Mouse (Mus musculus) embryonic facial prominence, embryonic 12.5 days (tissue): Measurements from ENCODE around the gene Retreg1. TPM values are rescaled to one million over a fixed set of nuclear protein-coding genes. Genes with fewer than 3 reads are reported as not detected.

Experiments used
- ATAC-seq: fragments of 200-750 bp; cut with Nextera tagmentation; 2 replicates; pipeline ENCODE4 v1.8.0; 2017; ENCODE audit not compliant: insufficient number of reproducible peaks, insufficient read depth, low FRiP score, low TSS enrichment
- H3K27ac ChIP-seq: fragments of 300-500 bp; sonication (generic); 2 replicates; pipeline ENCODE4 v1.5.1; 2016; ENCODE audit warnings: mild to moderate bottlenecking
- H3K27me3 ChIP-seq: fragments of 300-500 bp; sonication (generic); 2 replicates; pipeline ENCODE4 v1.6.1; 2016; ENCODE audit warnings: mild to moderate bottlenecking, moderate library complexity
- H3K36me3 ChIP-seq: fragments of 300-500 bp; sonication (generic); 2 replicates; pipeline ENCODE4 v1.6.1; 2016; ENCODE audit warnings: mild to moderate bottlenecking
- H3K4me1 ChIP-seq: fragments of 300-500 bp; sonication (generic); 2 replicates; pipeline ENCODE4 v1.6.1; 2016
- H3K4me2 ChIP-seq: fragments of 300-500 bp; sonication (generic); replicated peaks from 2 replicates; pipeline ENCODE4 v1.6.1; 2016; ENCODE audit warnings: mild to moderate bottlenecking, moderate library complexity
- H3K4me3 ChIP-seq: fragments of 300-500 bp; sonication (generic); 2 replicates; pipeline ENCODE4 v1.5.1; 2016; ENCODE audit warnings: mild to moderate bottlenecking
- H3K9ac ChIP-seq: fragments of 300-500 bp; sonication (generic); 2 replicates; pipeline ENCODE4 v1.6.1; 2016; ENCODE audit warnings: mild to moderate bottlenecking, moderate library complexity
- H3K9me3 ChIP-seq: fragments of 300-500 bp; sonication (generic); 2 replicates; pipeline ENCODE4 v1.6.1; 2016; ENCODE audit warnings: mild to moderate bottlenecking, moderate library complexity
- WGBS: fragments of 180-500 bp; shearing (Covaris S2); methylation state at CpG from one replicate; pipeline ENCODE4 v1.1.7; 2016; 5-methylcytosine and 5-hydroxymethylcytosine counted together
- polyA plus RNA-seq: library from polyadenylated mRNA; unstranded; fragments of >200 nt; fragmentation: Nextera tagmentation; extraction: Ambion mirVana; gene quantifications from 2 replicates; pipeline ENCODE4 v1.2.1, GENCODE M21; 2016

Gene Retreg1
- polyA plus RNA-seq, 1 experiment from 2014 or later: 4.5 TPM

- WGBS: 88% methylated on average over 6 of the region's 6 CpGs
- H3K27me3 ChIP-seq: no peaks in the 10 kb centered on the region
- H3K9ac ChIP-seq: no peak overlapping the region
- no peaks in the 10 kb centered on the region for H3K4me1 ChIP-seq
- no peak overlapping the region for H3K27ac ChIP-seq
- no peak for ATAC-seq
- no peak overlapping the region for H3K4me3 ChIP-seq
- H3K9me3 ChIP-seq: no peaks in the 10 kb centered on the region
- no peak overlapping the region for H3K4me2 ChIP-seq
- no peaks in the 10 kb centered on the region for H3K36me3 ChIP-seq
Measured at GRCm38 (mm10) chr15:25866106-25866505, 23.1 kb downstream of the Retreg1 start.

GRCm38 (mm10) chr15:25869129-25869528 is 26.1 kb downstream of the Retreg1 start:
- 23% methylated on average over 5 of the region's 5 CpGs for WGBS
- H3K9me3 ChIP-seq: no peaks in the 10 kb centered on the region
- H3K27ac ChIP-seq: no peak overlapping the region
- H3K36me3 ChIP-seq: no peaks in the 10 kb centered on the region
- no peaks in the 10 kb centered on the region for H3K27me3 ChIP-seq
- H3K9ac ChIP-seq: no peak overlapping the region
- ATAC-seq: no peak
- no peaks in the 10 kb centered on the region for H3K4me1 ChIP-seq
- H3K4me2 ChIP-seq: no peak overlapping the region
- no peak overlapping the region for H3K4me3 ChIP-seq

- no peak overlapping the region for H3K4me2 ChIP-seq
- H3K4me3 ChIP-seq: no peak overlapping the region
- H3K9ac ChIP-seq: no peak overlapping the region
- 87% methylated on average over 7 of the region's 7 CpGs for WGBS
- H3K27ac ChIP-seq: no peak overlapping the region
- H3K27me3 ChIP-seq: no peaks in the 10 kb centered on the region
- no peaks in the 10 kb centered on the region for H3K36me3 ChIP-seq
- peaks cover 1% of the 10 kb centered on the region; the same call in 1 of the 2 replicates for H3K4me1 ChIP-seq
- ATAC-seq: no peak
- H3K9me3 ChIP-seq: no peaks in the 10 kb centered on the region
Measured at GRCm38 (mm10) chr15:25871470-25871869, 28.5 kb downstream of the Retreg1 start.

- whole genome bisulfite sequencing: 41% methylated on average over 9 of the region's 9 CpGs
- no peak overlapping the region for H3K4me2 ChIP-seq
- H3K36me3 ChIP-seq: no peaks in the 10 kb centered on the region
- no peaks in the 10 kb centered on the region for H3K9me3 ChIP-seq
- H3K4me1 ChIP-seq: peaks cover 6% of the 10 kb centered on the region; the same call in 1 of the 2 replicates
- no peak overlapping the region for H3K9ac ChIP-seq
- no peak overlapping the region for H3K27ac ChIP-seq
- no peak overlapping the region for H3K4me3 ChIP-seq
- no peaks in the 10 kb centered on the region for H3K27me3 ChIP-seq
- ATAC-seq: no peak; the same call in 1 of the 2 replicates
Measured at GRCm38 (mm10) chr15:25872118-25872517, 29.1 kb downstream of the Retreg1 start.

- no peaks in the 10 kb centered on the region for H3K36me3 ChIP-seq
- H3K27me3 ChIP-seq: no peaks in the 10 kb centered on the region
- no peak overlapping the region for H3K4me3 ChIP-seq
- H3K27ac ChIP-seq: no peak overlapping the region
- ATAC-seq: no peak
- 71% methylated on average over 9 of the region's 9 CpGs for WGBS
- H3K9me3 ChIP-seq: no peaks in the 10 kb centered on the region
- peaks cover 9% of the 10 kb centered on the region; the same call in 1 of the 2 replicates for H3K4me1 ChIP-seq
- no peak overlapping the region for H3K4me2 ChIP-seq
- H3K9ac ChIP-seq: no peak overlapping the region
Measured at GRCm38 (mm10) chr15:25872657-25873056, 29.7 kb downstream of the Retreg1 start.

- no peaks in the 10 kb centered on the region for H3K9me3 ChIP-seq
- H3K9ac ChIP-seq: no peak overlapping the region
- no peaks in the 10 kb centered on the region for H3K27me3 ChIP-seq
- H3K4me3 ChIP-seq: no peak overlapping the region
- no peak overlapping the region for H3K27ac ChIP-seq
- H3K4me1 ChIP-seq: peaks cover 10% of the 10 kb centered on the region; the same call in 1 of the 2 replicates
- 73% methylated on average over 1 of the region's 1 CpGs for WGBS
- no peaks in the 10 kb centered on the region for H3K36me3 ChIP-seq
- no peak overlapping the region for H3K4me2 ChIP-seq
- ATAC-seq: no peak
Measured at GRCm38 (mm10) chr15:25873536-25873935, 30.6 kb downstream of the Retreg1 start.

GRCm38 (mm10) chr15:25876601-25877161 is 33.7 kb downstream of the Retreg1 start:
- Histone ChIP-seq H3K9me3 (no peaks in the 10 kb centered on the region), H3K9ac (no peak overlapping the region), H3K36me3 (no peaks in the 10 kb centered on the region), H3K27me3 (no peaks in the 10 kb centered on the region), H3K4me1 (peaks cover 10% of the 10 kb centered on the region; the same call in 1 of the 2 replicates), H3K4me3 (no peak overlapping the region), H3K4me2 (no peak overlapping the region), H3K27ac (no peak overlapping the region)
- WGBS: 51% methylated on average over 15 of the region's 15 CpGs
- no peak for ATAC-seq

- H3K27ac ChIP-seq: no peak overlapping the region
- ATAC-seq: 0 out of 2 replicates have a peak, but pooled peaks have one; percentile 28
- WGBS: 41% methylated on average over 7 of the region's 7 CpGs
Measured at GRCm38 (mm10) chr15:25877798-25878197, 34.8 kb downstream of the Retreg1 start.

GRCm38 (mm10) chr15:25879229-25879628 is 36.2 kb downstream of the Retreg1 start:
- Histone ChIP-seq H3K27ac (no peak overlapping the region), H3K27me3 (no peaks in the 10 kb centered on the region), H3K9me3 (no peaks in the 10 kb centered on the region), H3K4me3 (no peak overlapping the region), H3K4me1 (peaks cover 10% of the 10 kb centered on the region; the same call in 1 of the 2 replicates), H3K4me2 (no peak overlapping the region), H3K36me3 (no peaks in the 10 kb centered on the region), H3K9ac (no peak overlapping the region)
- 78% methylated on average over 6 of the region's 6 CpGs for WGBS
- no peak for ATAC-seq

More at GRCm38 (mm10) chr15:25877798-25878197, 34.8 kb downstream of the Retreg1 start:
- Histone ChIP-seq H3K36me3 (no peaks in the 10 kb centered on the region), H3K9me3 (no peaks in the 10 kb centered on the region), H3K4me1 (peaks cover 10% of the 10 kb centered on the region; the same call in 1 of the 2 replicates), H3K4me2 (no peak overlapping the region), H3K4me3 (no peak overlapping the region), H3K27me3 (no peaks in the 10 kb centered on the region), H3K9ac (no peak overlapping the region)

GRCm38 (mm10) chr15:25880192-25880591 is 37.2 kb downstream of the Retreg1 start:
- H3K36me3 ChIP-seq: no peaks in the 10 kb centered on the region
- no peak overlapping the region for H3K4me3 ChIP-seq
- H3K27ac ChIP-seq: no peak overlapping the region
- H3K27me3 ChIP-seq: no peaks in the 10 kb centered on the region
- no peak overlapping the region for H3K9ac ChIP-seq
- ATAC-seq: no peak
- H3K9me3 ChIP-seq: no peaks in the 10 kb centered on the region
- H3K4me2 ChIP-seq: no peak overlapping the region
- H3K4me1 ChIP-seq: peaks cover 10% of the 10 kb centered on the region; the same call in 1 of the 2 replicates
- WGBS: 85% methylated on average over 5 of the region's 5 CpGs

- no peak for ATAC-seq
- Histone ChIP-seq H3K4me3 (no peak overlapping the region), H3K36me3 (no peaks in the 10 kb centered on the region), H3K9ac (no peak overlapping the region), H3K4me1 (0 out of 2 replicates have a peak, but pooled peaks cover 4% of the 10 kb centered on the region), H3K4me2 (no peak overlapping the region), H3K27me3 (no peaks in the 10 kb centered on the region), H3K9me3 (no peaks in the 10 kb centered on the region), H3K27ac (no peak overlapping the region)
- WGBS: 73% methylated on average over 4 of the region's 4 CpGs
Measured at GRCm38 (mm10) chr15:25882002-25882401, 39.0 kb downstream of the Retreg1 start.

GRCm38 (mm10) chr15:25884416-25884958 is 41.5 kb downstream of the Retreg1 start:
- no peaks in the 10 kb centered on the region for H3K27me3 ChIP-seq
- no peaks in the 10 kb centered on the region for H3K9me3 ChIP-seq
- no peaks in the 10 kb centered on the region for H3K36me3 ChIP-seq
- no peak for ATAC-seq
- H3K4me1 ChIP-seq: no peaks in the 10 kb centered on the region
- no peak overlapping the region for H3K4me3 ChIP-seq
- 80% methylated on average over 14 of the region's 14 CpGs for WGBS
- no peak overlapping the region for H3K4me2 ChIP-seq
- H3K9ac ChIP-seq: no peak overlapping the region
- no peak overlapping the region for H3K27ac ChIP-seq
